In genomic region chr7:124347218-124348017, GRCm38 (mm10) we compare ENCODE assay signal across 10 mouse cellular contexts.
A peak's percentile ranks its signal among the peaks of the same experiment; 100 is the strongest.
DNase-seq lines count a peak whose midpoint lies in the region; ATAC-seq and TF ChIP-seq lines count a peak whose summit lies in the region.
"Had no signal": no experiment of that assay in that cellular context is flagged by ENCODE, and none has a peak within 500 bp of the region (broad histone marks: within the 10 kb centered on the region; RNA-seq: fewer than 3 reads in every experiment).

No protein-coding gene starts in this region.

- ATAC-seq in intestine, embryonic 16.5 days, result no peak

- DNase-seq in frontal cortex, postnatal 36 days (ENCODE audit: low spot score in 2 of 2), result peak; percentile 9 to 21
- DNase-seq in frontal cortex, postnatal 10 days (ENCODE audit: low spot score in 2 of 2), result no peak
- no peak for DNase-seq in forebrain, embryonic 10.5 days (ENCODE audit: extremely low spot score, low spot score)
- DNase-seq in kidney, adult 2 months, result peak; percentile 73
- DNase-seq in lung, postnatal 36 days, result peak; percentile 3
- no peak for DNase-seq in spleen, postnatal 14 days (ENCODE audit: low spot score in 2 of 2)
- DNase-seq in yolk sac, embryonic 10.5 days (ENCODE audit: low spot score), result no peak
- DNase-seq: adrenal gland, postnatal 36 days had no signal

- H3K27ac ChIP-seq in forebrain, embryonic 10.5 days, result 0 out of 2 replicates have a peak overlapping the region, but pooled peaks have one; percentile 9
- H3K27ac ChIP-seq in kidney, adult 2 months (ENCODE audit: insufficient read depth, low read depth, low read length), result peak overlapping the region; percentile 57
- H3K27ac ChIP-seq in intestine, embryonic 16.5 days (ENCODE audit: low read length), result no peak overlapping the region
- H3K27ac ChIP-seq: limb, embryonic 12.5 days had no signal

- H3K4me2 ChIP-seq in intestine, embryonic 16.5 days (ENCODE audit: low read depth, low read length), result no peak overlapping the region
- H3K4me2 ChIP-seq: limb, embryonic 12.5 days had no signal

- peaks cover 11% of the 10 kb centered on the region for H3K4me1 ChIP-seq in forebrain, embryonic 10.5 days
- peaks cover 14% of the 10 kb centered on the region for H3K4me1 ChIP-seq in kidney, adult 2 months (ENCODE audit: control insufficient read depth, insufficient read depth, low read length)
- H3K4me1 ChIP-seq in intestine, embryonic 16.5 days (ENCODE audit: control insufficient read depth, insufficient read depth, low read length), result no peaks in the 10 kb centered on the region
- H3K4me1 ChIP-seq: limb, embryonic 12.5 days had no signal

- H3K9ac ChIP-seq in intestine, embryonic 16.5 days (ENCODE audit: low read depth, low read length), result no peak overlapping the region
- H3K9ac ChIP-seq: limb, embryonic 12.5 days had no signal

- 58% methylated on average over 13 of the region's 13 CpGs for WGBS in forebrain, embryonic 10.5 days
- WGBS in kidney, adult 2 months, result 22% methylated on average over 13 of the region's 13 CpGs
- WGBS in intestine, embryonic 16.5 days, result 46% methylated on average over 13 of the region's 13 CpGs

- no peak overlapping the region for H3K4me3 ChIP-seq in forebrain, embryonic 10.5 days
- H3K4me3 ChIP-seq in kidney, adult 2 months (ENCODE audit: insufficient read depth, low read depth, low read length), result peak overlapping the region; percentile 12
- H3K4me3 ChIP-seq in intestine, embryonic 16.5 days (ENCODE audit: low read length), result no peak overlapping the region
- H3K4me3 ChIP-seq: limb, embryonic 12.5 days had no signal

- TF ChIP-seq POLR2A in kidney, adult 2 months (IDR thresholded peaks at IDR 0.05; ENCODE audit: low read depth, low read length), result no peak

- TF ChIP-seq CTCF in kidney, adult 2 months (conservative IDR thresholded peaks at IDR 0.05; ENCODE audit: insufficient read depth, insufficient read length, low read depth, low read length), result no peak

- no peaks in the 10 kb centered on the region for H3K36me3 ChIP-seq in forebrain, embryonic 10.5 days (replicated peaks)
- H3K36me3 ChIP-seq in kidney, adult 2 months (ENCODE audit: control insufficient read depth, insufficient read depth, low read length), result no peaks in the 10 kb centered on the region
- no peaks in the 10 kb centered on the region for H3K36me3 ChIP-seq in intestine, embryonic 16.5 days (ENCODE audit: control insufficient read depth, insufficient read depth, low read length)
- H3K36me3 ChIP-seq: limb, embryonic 12.5 days had no signal

- H3K27me3 ChIP-seq in forebrain, embryonic 10.5 days (ENCODE audit: poor library complexity, severe bottlenecking), result no peaks in the 10 kb centered on the region
- no peaks in the 10 kb centered on the region for H3K27me3 ChIP-seq in kidney, adult 2 months (replicated peaks; ENCODE audit: control insufficient read depth, insufficient read depth, low read length)
- H3K27me3 ChIP-seq in intestine, embryonic 16.5 days (replicated peaks; ENCODE audit: control insufficient read depth, insufficient read depth, low read length), result no peaks in the 10 kb centered on the region
- H3K27me3 ChIP-seq: limb, embryonic 12.5 days had no signal

- H3K9me3 ChIP-seq in forebrain, embryonic 10.5 days, result no peaks in the 10 kb centered on the region
- no peaks in the 10 kb centered on the region for H3K9me3 ChIP-seq in intestine, embryonic 16.5 days (ENCODE audit: control insufficient read depth, low read length)
- H3K9me3 ChIP-seq: limb, embryonic 12.5 days had no signal

Comparison
In these comparisons a context has a peak if more than half of its experiments do, and no peak if none do; other contexts are left out.
1. DNase-seq: peak in frontal cortex, postnatal 36 days (2 of 2), kidney, adult 2 months (single experiment) and lung, postnatal 36 days (single experiment); none in frontal cortex, postnatal 10 days (0 of 2), forebrain, embryonic 10.5 days (single experiment), spleen, postnatal 14 days (0 of 2) and yolk sac, embryonic 10.5 days (single experiment).